Mouse (Mus musculus) telencephalon, adult 2 months (tissue): ENCODE measurements around the gene Gm2974.
"Not testable (repeated sequence)": the region's sequence is repeated elsewhere in the genome, so short reads cannot be mapped to it uniquely, and the experiment has no call there.

ENCODE experiments used
- DNase-seq: peaks from one replicate; pipeline ENCODE4 v3.0.0-alpha.2; 2011; ENCODE audit warnings: low read depth, low spot score

Gene Gm2974

GRCm38 (mm10) chr14:4182491-4183210, at the start of gene Gm2974:
Gene Gm2974, plus strand, starts transcription at chr14:4182576.
- not testable (repeated sequence) for DNase-seq

- DNase-seq = not testable (repeated sequence)
These were observed 40.7 kb upstream of the Gm2974 start for GRCm38 (mm10) chr14:4141646-4142045.

GRCm38 (mm10) chr14:4164730-4165129, 17.6 kb upstream of the Gm2974 start, which contains the start of gene Gm3127:
Gene Gm3127, plus strand, starts transcription at chr14:4165030.
- DNase-seq = not testable (repeated sequence)

- not testable (repeated sequence) for DNase-seq
These were observed 346 bp upstream of the Gm2974 start for GRCm38 (mm10) chr14:4182030-4182429.

GRCm38 (mm10) chr14:4183375-4183774, 999 bp downstream of the Gm2974 start:
- DNase-seq = not testable (repeated sequence)

DNA sequence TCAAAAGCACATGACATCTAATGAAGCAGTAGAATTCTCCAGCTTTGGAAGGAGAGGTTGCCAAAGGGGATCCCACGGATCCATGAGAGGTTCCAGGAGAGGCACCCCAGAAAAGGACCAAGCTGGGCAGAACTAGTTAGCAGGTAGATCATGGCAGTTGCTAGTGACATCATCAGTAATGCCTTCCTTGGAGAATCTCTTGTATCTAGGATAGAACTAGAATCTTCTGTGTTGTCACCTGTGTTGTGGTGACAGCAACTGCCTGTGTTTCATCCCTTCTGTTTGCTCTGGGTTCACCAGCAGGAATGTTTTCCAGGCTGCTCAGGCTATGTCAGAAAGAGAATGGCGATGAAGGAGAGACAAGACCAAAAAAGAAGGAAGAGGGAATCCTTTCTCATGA, 67.0 kb downstream of the Gm2974 start, which contains the start of gene Gm3138:
TSS of gene Gm3138 (plus strand) at position 301 of the 400 bp plus-strand sequence.
- not testable (repeated sequence) for DNase-seq
